Mouse (Mus musculus) adrenal gland, postnatal 36 days (tissue): Measurements from ENCODE around the gene Tia1. TPM values are rescaled to one million over a fixed set of nuclear protein-coding genes. Genes with fewer than 3 reads are reported as not detected.

ENCODE experiments used
- DNase-seq, 2 experiments: peaks; one replicate each; pipeline ENCODE4 v3.0.0; 2021; ENCODE audit warnings: mixed read lengths in 1 of 2
- total RNA-seq, 2 experiments: library from RNA; stranded (reverse); gene quantifications; 2 replicates each; pipeline ENCODE4 v1.2.3; 2021

The Tia1 gene
- total RNA-seq, 2 experiments from 2014 or later: 36.2 to 53.6 TPM

DNA sequence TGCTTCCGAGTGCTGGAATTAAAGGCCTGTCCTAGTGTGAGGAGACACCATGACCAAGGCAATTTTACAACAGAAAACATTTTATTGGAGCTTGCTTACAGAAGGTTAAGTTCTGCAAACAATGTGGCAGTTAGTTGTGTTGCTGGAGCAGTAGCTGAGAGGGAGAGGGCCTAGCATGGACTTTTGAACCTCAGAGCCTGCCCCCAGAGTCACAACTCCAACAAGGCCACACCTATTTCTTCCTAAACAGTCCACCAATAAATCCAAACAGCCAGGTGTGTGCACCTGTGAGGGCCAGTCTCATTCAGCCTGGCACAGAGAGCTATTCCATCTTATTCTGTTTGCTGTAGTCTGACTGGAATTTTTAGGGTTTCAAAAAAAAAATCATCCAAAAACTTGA lies 29.7 kb downstream of the Tia1 start:
- no peak for DNase-seq

DNA sequence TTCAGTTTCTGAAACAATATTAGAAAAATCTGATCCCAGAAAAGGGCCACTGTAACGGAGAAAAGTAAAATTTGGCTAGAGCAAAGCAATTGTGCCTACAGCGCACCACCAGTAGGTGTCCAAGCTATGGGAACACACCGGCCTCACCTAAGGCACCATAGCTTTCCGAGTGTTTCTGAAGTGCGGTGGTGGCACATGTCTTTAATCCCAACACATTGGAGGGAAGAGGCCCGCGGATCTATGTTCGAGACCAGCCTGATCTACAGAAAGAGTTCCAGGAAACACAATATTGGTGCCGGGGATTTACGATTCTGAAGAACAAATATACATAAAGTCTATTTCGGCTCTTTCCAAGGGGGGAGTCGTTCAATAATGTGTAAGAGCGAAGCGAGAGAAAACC lies 33.7 kb downstream of the Tia1 start:
- peak; percentile 45 to 55 for DNase-seq

DNA sequence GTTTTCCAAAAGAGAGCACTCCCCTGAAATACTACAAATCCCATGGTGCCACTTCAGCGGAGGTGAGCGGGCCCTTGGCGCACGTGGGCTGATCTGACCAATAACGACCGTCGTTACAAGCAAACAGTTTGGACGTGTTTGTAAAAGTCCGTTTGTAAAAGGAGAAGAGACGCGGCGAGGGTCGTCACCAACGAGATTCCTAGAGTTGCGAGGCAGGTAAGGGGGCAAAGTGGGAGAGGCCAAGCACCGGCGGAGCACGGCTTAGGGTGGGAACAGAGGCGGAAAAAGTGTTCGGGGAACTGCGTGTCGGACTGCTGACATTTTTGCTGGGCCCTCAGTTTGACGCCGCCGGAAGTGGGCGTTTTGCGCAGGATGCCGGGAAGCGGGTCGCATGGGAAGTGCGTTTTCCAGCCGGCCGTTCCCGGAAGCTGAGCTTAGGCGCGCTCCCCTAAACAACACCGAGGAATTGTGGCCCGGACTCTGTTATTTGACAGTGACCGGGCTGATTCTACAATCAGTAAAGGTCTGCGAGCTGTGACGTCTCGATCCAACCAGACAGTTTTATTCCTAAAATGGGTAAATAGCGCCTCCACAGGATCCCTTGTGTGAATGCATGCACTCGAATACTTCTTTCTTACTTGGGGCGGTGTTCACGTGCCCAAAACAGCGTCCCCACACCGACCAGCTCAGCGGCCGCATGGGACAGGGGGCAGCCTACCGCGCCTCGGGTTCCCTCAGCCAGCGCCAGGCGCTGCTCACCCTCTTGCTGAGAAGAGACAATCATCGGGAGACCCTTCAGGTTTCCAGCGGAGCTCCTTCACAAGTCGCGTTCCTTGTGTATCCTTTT lies 34.5 kb downstream of the Tia1 start, which contains the start of gene C87436:
C87436 (plus strand) TSS at position 103 of the 847 bp plus-strand sequence.
- DNase-seq: peak; percentile 95 to 96

DNA sequence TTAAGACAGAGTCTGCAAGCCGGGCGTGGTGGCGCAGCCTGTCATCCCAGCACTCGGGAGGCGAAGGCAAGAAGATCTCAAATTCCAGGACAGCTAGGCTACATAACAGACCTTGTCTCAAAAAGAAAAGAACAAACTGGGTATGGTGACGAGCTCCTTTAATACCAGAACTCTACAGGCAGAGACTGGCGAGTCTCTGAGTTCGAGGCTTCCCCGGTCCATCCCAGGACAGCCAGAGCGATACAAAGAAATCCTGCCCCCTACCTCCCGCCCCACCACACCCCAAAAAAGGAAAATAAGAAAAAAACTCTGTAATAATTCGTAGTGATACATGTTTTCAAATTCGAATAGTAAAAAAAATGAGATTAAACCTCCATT lies 35.1 kb downstream of the Tia1 start:
- DNase-seq: no peak

DNA sequence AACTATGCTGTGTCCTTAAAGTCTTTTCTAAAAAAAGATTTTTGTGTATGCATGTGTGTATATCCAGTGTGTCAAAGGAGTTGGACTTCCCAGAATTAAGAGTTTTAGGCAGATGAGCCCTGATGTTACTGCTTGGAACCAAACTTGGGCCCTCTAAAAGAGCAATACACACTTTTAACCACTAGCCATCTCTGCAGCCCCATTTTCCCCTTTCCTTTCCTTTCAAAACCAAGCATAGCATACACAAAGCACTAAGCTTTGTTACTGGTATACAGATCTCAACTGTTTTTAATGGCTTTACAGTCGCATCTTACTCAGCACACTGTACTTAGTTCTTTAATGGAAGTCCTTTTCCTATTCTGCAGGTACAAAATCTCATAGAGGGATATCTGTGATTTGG lies 35.5 kb downstream of the Tia1 start:
- DNase-seq: no peak

DNA sequence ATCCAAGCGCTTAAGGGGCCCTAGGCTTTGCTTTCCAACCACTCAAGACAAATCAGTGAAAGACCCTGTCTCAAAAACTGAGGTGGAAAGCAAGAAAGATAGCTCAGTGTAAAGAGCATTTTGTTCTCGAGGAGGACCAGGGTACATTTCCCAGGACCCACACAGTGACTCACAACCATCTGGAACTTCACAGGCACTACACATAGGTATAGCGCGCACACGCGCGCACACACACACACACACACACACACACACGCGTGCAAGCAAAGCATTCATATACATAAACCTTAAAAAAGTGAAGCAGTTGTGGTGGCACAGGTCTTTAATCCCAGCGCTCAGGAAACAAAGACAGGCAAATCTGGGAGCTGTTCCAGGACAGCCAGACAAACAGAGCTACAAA lies 37.6 kb downstream of the Tia1 start:
- no peak for DNase-seq

DNA sequence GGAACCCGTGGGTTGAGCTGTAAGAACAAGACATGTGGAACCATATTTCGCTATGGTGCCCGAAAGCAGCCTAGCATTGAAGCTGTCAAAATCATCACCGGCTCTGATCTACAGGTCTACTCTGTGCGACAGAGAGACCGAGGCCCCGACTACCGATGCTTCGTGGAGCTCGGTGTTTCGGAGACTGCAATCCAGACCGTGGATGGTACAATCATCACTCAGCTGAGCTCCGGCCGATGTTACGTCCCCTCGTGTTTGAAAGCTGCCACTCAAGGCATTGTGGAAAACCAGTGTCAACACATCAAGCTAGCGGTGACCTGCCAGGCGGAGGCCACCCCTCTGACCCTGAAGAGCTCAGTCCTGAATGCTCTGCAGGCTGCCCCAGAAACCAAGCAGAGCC lies 41.5 kb downstream of the Tia1 start:
- no peak for DNase-seq

DNA sequence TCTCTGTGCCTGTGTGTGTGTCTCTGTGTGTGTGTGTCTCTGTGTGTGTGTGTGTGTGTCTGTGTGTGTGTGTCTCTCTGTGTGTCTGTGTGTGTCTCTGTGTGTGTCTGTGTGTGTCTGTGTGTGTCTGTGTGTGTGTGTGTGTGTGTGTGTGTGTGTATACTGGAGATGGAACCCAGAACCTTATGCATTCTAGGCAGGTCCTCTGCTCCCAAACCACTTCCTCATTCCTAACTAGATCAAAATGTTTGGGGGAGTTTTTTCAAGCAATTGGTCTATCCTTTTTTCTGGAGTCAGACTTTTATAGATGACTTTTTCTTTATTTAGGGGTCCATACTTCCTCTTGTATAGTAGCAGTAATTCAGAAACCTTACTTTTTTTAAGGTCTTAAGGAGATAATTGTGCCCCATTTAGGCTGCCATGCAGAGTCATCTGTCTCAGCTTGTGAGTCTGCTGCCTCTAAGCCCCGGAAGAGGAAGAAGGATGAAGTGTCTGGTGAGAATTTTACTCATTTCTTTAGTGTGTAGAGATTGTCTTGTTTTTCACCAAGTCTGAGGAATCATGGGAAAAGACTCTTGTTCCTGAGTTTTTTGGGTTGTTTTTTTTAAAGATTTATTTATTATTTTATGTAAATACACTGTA lies 43.0 kb downstream of the Tia1 start:
- no peak for DNase-seq

DNA sequence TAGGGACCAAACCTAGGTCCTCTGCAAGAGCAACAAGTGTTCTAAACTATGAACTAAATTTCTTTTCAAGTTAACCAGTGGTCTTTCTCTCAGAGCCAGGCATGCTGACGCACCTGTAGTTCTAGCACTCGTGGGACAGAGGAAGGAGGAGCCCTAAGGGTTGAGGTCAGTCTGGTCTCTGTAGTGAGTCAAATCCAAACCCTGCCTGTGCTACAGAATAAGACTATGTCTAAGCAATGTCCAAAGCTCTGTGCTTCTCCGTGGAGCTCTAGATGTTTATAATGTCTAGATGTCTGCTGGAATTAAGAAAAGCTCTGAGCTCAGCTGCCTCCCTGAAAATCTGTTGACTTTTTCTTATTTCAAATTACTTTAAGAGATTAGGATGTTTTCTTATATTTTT lies 52.7 kb downstream of the Tia1 start:
- DNase-seq: no peak

DNA sequence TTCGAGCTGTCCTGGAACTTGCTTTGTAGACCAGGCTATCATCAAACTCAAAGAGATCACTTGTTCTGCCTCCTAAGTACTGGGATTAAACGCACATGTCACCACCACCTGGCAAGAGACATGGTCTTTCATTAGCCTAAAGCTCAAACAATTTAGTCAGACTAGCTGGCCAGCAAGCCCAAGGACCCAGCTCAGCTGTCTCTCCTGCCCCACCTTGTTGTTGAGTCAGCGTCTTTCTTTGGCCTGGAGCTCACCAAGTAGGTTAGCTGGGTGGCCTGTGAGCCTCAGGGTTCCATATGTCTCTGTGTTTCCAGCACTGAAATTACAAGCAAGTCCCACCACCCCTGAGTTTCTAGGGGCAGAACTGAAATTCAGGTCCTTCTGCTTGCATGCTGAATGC lies 59.1 kb downstream of the Tia1 start:
- no peak for DNase-seq

DNA sequence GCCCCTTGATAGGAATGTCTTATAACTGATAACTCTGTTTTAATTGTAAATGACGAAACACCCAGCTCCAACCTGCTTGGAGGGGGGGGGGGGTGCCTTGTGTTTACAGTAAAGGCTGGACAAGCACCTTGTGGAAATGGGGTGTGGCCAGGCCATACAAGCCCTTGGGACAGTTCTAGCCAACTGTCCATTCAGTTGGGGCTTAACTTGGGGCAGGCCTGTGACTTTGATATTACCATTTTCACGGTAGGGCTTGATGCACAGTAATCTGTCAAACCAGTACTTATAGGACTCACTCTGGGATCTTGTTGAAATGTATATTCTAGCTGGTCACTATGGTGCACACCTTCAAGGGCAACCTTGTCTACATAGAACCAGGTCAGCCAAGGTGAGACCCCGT lies 67.3 kb downstream of the Tia1 start:
- no peak for DNase-seq

DNA sequence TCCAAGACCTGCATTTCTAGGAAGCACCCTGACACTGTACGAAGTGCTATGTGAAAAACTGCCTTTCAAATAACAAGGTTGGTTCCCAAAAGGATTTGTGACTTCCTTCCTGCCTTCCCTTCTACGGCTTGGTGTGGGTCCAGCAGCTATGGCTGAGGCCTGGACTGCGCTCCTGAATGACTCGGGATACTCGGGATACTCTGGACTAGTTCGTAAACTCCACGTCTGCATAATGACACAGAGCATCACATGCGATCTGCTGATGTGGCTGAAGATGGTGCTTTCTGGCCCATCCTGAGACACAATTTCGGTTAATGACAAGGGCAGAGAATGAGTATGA lies 67.7 kb downstream of the Tia1 start:
- no peak for DNase-seq

DNA sequence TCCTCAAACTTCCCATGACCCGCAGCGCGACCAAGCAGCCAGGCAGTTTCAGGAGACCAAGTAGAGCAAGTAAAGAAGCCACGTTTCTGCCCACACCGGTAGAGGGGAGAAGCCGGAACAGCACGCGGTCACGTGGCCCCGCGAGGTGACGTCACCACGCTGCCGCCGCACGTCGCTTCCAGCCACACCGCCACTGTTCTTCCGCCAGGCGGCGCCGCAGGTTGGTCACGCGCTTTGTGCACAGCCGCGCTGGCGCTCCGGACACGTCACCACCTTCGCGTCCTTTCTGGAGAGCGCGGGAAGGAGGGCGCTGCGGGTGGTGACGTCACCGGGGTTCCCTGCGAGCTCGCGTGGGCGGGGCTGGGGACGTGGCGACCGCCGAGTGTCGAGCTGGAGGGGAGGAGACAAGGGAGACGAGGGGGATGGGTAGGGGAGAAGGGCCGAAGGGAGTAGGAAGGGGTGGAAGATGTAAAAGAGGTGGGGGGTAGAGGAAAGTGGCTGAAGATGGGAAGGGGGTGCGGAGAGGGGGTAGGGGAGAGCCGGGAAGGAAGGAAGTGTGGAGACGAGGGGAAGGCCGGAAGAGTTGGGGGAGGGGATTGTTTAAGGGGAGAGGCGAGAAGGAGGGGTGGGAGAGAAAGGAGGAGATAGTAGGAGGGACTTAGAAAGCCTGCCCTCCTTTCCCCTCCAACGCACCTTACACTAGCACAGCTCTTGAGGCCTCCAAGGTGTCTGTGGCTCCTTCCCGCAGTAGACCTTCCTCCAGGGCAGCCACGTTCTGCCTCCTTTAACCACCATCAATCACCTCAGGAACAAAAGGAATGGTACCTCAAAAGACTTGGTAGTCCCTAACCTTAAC lies 68.3 kb downstream of the Tia1 start:
- DNase-seq: peak; percentile 100

DNA sequence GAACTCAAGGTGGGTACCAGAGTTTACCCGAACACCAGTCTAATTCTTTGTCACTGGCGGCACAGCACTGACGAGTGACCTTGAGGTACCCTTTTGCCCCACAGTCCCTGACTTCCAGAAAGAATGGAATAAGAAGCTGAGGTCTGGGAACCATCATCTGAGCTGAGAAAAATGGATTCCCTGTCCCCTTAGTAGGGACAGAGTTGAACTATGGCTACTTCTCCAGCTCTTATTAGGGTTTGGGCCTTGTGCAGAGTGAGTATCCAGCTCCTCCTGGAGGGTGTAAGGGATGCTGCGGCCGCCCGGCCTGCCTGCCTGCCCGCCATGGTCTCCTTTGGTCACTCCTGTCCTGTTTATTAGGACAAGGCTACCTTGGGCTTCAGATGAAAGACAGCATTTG lies 69.1 kb downstream of the Tia1 start:
- DNase-seq: peak in 1 of 2 experiments; percentile 45

DNA sequence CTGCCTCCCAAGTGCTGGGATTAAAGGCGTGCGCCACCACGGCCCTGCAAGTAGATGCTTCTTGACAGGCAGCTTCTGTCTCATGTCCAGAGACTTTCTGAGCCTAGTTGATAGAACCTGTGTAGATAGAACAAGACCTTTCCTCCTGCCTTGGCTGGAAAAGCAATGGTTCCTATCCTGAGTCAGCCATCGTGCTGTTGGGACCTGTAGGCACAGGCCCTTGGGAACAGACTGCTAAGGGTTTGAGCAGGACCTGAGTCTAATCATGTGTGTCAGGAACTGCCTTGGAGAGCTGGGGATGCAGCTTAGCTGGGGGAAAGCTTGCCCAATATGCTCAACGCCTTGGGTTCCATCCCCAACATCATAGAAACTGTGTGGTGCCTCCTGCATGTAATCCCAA lies 70.1 kb downstream of the Tia1 start:
- DNase-seq: no peak

DNA sequence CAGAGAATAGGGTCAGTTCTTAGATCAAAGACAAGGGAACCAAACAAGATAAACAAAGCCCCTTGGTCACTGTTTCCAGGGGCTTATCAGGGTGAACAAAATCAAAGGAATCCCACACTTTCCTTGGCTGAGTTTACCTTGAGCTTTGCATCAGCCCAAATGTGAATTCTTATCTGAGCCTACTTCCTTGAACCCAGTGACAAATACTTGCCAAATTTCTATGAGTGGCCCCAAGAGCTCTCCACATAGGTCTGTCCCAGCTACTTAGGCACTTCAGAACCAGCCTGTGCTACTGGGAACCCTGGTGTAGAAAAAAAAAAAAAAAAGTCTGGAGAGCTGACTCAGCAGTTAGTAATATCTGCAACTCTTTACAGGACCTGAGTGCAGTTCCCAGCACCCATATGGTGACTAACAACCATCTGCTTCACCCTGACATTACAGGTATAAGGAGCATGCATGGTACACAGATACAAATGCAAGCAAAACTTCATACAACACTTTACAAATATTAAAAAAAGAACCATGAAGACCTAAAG lies 70.7 kb downstream of the Tia1 start:
- no peak for DNase-seq

DNA sequence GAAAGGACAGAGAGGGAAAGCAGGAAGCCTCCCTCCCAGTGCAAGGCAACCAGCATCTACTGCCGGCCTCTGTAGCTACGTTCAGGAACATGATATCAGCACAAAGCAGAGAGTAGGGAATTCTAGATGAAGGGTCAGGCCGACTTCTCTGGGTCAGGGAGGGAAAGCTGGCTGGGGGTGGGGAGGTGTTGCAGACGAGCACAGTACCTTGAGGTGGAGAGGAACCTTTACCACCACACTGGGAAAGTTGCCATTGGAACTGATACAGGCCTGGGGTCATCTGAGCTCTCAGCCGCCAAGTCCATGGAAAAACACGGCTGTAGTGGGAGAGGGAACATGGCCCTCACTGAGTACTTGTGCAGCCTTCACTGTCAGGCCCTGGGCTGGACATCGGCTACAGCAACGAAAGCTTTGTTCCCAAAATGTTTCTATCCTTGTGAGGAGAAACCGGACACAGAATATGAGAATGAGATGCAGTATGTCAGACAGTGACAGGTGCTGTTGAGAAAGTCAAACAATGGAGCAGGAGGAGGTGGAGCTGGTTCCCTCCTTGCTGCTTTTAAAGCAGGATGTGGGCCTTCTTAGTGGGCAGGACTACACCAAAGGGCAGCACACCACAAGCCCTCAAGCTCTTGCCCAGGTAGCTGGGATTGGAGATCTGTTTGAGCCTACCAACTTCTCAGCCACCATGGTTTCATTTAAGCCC lies 71.6 kb downstream of the Tia1 start:
- no peak for DNase-seq

DNA sequence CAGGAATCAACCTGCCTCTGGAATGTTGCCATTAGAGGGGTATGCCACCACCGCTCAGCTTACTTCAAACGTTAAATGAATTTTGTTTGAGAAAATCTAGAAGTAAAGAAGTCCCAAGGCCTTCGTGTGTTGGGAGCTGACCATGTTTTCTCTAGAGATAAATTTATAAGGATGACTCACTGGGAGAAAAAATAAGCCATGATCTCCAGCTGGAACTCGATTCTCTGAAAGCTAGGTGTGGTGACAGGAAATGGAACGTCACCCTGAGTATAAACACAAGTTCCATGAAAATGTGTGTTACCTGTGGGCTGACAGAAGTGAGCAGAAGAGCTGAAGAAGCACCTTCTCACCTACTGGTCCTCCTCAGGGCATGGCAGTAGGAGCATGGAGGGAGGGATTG lies 72.9 kb downstream of the Tia1 start:
- DNase-seq: no peak

DNA sequence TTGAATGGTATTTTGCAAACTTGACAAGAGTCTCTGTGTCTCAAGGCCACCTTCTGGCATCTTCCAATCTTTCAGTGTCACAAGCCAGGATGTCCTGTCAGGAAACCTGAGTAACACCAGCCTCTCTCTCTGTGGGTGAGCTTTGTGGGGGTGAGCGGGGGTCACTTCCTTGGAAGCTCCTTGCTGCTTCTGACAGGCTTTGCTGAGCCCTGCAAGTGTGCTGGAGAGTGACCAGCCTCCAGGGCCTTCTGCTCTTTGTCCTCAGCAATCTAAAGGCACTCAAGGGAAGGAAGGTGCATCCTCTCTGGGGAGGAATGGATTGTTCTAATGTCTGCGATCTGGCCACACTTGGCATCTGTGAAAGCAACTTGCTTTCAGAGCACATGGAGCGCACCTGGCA lies 75.3 kb downstream of the Tia1 start:
- peak; percentile 43 to 70 for DNase-seq

DNA sequence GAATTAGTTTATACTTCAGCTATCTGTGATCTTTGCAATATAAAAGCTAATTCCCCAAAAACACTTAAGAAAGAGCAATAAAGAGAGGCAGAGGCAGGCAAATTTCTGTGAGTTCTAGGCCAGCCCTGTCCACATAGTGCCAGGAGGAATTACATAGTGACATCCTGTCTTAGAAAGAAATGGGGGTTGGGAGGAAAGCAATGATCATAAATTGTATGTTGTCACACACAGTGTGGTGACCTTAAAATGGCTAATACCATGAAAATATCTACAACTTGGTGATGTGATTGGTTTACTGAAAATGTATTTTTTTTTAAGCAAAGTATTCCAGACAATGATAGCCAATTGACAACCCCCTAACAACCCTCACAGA lies 75.8 kb downstream of the Tia1 start:
- no peak for DNase-seq

DNA sequence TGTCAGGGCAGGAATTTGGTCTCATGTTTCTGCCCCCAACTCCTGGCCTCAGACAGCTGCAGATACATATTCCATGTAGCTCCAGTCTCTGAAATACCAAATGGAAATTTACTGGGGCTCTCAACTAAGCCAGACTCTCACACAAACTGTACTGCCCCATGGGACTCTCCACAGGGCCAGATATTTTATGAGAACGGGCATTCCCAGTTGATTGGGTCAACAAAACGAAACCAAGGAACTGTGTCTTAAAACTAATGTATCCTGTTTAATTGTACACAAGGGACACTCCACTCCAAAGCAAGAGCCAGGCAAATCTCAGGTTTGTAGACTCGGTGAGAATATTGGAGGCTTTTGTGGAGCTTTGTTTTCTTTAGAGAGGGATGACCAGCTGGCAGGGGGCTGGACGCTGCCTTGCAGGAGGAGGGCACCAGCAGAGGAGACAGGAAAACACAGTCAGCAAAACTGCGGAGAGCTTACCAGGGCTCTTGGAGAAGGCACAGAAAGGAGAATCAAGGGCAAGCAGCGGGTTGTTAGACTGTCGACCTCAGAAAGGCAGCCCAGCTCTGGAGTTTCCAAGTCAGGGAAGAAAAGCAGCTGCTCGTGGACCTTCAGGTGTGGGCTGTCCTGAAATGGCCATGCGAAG lies 76.3 kb downstream of the Tia1 start:
- DNase-seq: peak; percentile 55 to 68

DNA sequence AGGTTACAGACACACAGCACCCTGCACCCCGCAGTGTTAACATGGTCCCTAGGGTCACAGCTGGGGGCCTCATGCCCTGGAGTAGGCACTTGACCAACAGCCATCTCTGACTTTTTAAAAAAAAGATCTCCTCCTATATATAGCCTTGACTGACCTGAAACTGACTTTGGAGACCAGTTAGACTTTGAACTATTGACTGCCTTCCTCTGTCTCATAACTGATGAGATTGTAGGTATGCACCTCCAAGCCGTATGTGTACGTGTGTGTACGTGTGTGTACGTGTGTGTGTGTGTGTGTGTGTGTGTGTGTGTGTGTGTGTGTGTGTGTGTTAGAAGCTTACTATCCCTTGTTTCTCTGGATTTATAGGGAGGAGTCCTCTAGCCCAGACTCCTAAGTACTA lies 77.9 kb downstream of the Tia1 start:
- no peak for DNase-seq
